Mouse (Mus musculus) cortical plate, adult 2 months (tissue): Measurements from ENCODE around the gene Shq1.

Experiments
- CTCF ChIP-seq: fragments of 200-500 bp; IDR thresholded peaks from 2 replicates; pipeline ENCODE4 v1.5.1; 2011; ENCODE audit warnings: mild to moderate bottlenecking, control low read depth, low read length; ENCODE audit not compliant: insufficient read depth; ENCODE audit errors: extremely low read depth
- POLR2A ChIP-seq: fragments of 200-500 bp; IDR thresholded peaks from 2 replicates; pipeline ENCODE4 v1.6.1; 2011; ENCODE audit warnings: mild to moderate bottlenecking, low read length, control low read depth; ENCODE audit not compliant: insufficient read depth; ENCODE audit errors: extremely low read depth

DNA sequence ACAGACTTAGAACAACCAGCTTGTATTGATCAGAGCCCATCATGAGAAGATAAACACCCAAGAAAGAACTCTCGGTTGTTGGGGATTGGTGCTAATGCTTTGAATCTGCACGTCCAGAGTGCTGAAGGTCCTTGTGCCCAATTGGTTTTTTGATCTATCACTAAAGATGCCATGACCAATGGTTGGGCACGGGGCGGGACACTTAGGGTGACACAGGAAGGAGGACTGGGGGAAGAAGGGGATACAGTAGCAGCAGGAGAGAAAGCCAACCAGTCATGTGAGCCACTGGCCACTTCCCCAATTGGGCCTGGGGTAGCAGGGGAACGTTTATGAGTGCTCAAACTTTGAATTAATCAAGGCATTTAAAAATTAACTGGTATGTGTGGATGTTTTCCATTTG is 23.8 kb downstream of the Shq1 start:
- TF ChIP-seq CTCF (no peak), POLR2A (no peak)
